Mouse (Mus musculus) bone marrow macrophage, adult 2 months (primary cell): ENCODE results near the gene Bmper.

Experiments
- CTCF ChIP-seq: IDR thresholded peaks from 2 replicates; pipeline ENCODE4 v1.5.1; 2012; ENCODE audit warnings: low read depth, mild to moderate bottlenecking, low read length, moderate library complexity
- POLR2A ChIP-seq: IDR thresholded peaks from 2 replicates; pipeline ENCODE4 v1.6.1; 2012; ENCODE audit warnings: mild to moderate bottlenecking, low read depth, low read length, borderline replicate concordance

- no peak for TF ChIP-seq CTCF
- no peak for TF ChIP-seq POLR2A
These were observed 900 bp upstream of the Bmper start for GRCm38 (mm10) chr9:23221976-23222375.
